Mouse (Mus musculus) spleen, adult 18-20 months (tissue): ENCODE data around the gene Foxj2.

Experiments used
- DNase-seq, 2 experiments: peaks; one replicate each; pipeline ENCODE4 v3.0.0; 2022; ENCODE audit warnings: mixed read lengths in 2 of 2

The Foxj2 gene

GRCm38 (mm10) chr6:122820071-122820798, 521 bp downstream of the Foxj2 start:
- peak; percentile 59 to 65 for DNase-seq

DNA sequence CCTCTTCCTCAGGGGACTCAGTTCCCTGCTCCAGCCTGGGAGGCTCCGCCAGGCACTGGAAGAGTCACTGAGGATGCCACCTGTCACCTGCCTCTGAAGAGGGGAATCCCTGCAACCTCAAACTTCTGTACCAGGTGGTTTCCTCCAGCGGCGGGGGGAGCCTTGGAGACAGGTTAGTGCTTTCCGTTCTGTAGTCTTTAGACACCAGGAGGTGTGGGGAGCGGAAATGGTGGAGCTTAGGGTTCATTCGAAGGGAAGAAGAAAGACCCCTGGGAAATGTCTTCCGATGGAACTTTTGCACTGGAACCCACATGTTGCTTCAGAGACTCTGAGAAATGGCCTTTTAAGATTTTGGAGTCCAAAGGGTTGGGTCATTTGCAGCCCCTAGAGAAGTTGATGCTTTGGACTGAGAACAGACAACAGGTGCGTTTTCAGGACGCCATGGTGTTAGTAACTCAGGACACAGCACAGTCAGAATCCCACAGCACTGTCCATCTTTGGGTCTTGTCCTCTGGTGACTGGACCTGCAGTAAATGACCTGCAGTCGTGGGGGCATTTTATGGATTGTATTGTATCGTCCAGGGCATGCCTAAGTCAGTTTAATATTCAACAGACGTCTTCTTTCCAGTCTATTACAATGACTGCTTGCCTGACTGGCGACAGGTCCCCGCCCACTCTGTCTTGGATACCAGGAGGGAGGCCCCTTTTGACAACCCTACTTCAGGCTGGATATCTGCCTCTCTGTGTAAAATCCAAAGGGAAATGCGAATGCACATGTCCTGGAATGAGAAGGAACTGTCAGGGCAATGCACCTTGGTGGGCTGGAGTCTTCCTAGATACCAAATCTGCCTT, 1.3 kb downstream of the Foxj2 start:
- no peak for DNase-seq

GRCm38 (mm10) chr6:122821822-122822221, 2.1 kb downstream of the Foxj2 start:
- DNase-seq: no peak

DNA sequence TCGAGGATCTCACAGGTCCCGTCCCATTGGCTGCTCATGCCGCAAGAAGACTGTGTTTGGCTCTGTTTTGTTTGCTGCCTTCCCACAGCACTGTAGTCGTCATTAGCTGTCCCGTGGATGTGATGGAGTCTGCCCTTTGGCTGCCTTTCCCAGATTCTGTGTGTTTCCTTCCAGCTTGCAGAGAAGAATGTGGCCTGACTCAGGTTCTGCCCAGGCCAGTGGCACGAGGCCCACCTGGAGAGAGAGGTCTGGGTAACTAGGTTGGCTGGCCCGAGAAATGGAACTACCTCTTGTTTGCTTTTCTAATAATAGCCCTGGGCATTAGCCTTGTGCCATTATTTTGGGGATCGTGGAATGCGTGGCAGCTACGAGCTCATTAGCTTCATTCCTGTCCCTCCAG, 4.4 kb downstream of the Foxj2 start:
- DNase-seq: no peak

DNA sequence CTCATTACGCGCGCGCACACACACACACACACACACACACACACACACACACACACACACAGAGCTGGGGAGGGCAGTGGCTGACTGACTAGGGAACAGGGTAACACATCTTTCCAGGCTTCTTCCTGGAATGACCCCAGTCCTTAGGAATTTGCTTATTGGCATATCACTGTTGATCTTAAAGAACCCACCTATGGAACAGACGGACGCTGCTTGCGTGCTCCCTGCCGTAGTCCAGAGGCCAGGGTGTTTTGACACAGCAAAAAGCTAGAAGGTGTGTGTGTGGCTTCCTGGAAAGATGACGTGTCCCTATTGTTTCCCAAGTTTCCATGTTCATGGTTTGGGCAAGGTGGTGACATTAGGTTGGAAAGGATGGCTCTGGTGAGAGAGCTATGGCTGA, 5.5 kb downstream of the Foxj2 start:
- DNase-seq: no peak

- peak in 1 of 2 experiments; percentile 53 for DNase-seq
These were observed 6.4 kb downstream of the Foxj2 start for GRCm38 (mm10) chr6:122825923-122826742.

DNA sequence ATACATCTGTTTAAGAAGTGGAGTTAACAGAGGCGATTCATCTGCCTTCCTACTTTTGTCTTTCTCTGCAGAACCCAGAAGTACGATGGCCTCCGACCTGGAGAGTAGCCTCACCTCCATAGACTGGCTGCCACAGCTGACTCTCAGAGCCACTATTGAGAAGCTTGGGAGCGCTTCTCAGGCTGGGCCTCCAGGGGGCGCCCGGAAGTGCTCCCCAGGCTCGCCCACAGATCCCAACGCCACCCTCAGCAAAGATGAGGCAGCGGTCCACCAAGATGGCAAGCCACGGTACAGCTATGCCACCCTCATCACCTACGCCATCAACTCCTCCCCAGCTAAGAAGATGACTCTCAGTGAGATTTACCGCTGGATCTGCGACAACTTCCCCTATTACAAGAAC, 8.4 kb downstream of the Foxj2 start:
- peak in 1 of 2 experiments; percentile 39 for DNase-seq

DNA sequence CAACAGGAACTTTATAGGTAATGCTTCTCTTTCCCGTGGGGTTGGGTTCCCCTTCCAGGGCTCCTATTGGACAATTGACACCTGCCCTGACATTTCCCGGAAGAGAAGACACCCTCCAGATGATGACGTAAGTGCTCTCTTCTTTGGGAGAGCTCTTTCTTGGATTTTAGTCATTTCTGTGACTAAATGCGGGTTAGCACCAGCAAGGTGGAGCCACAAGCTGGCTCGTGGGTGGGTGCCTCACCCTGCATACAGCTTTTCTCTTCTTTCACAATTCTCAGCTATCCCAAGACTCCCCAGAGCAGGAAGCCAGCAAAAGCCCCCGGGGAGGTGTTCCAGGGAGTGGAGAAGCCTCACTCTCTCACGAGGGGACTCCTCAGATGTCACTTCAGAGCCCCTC, 13.2 kb downstream of the Foxj2 start:
- DNase-seq: no peak

DNA sequence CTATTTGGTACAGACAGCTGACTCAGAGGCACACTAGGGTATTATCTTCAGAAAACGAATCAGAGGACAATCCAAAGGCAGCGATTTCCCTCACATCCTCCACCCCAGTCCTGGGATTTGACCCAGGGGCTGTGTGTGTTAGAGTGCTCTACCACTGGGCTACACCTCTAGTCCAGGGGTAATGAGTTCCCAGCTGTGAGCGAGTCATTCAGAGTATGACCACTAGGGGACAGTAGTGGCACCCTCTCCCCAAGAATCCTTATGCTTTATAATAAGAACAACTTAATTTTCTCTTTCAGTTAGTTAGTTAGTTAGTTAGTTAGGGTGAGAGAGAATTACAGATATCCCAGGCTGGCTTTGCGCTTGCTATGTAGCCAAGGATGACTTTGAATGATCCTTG, 14.7 kb downstream of the Foxj2 start:
- DNase-seq: peak in 1 of 2 experiments; percentile 65

DNA sequence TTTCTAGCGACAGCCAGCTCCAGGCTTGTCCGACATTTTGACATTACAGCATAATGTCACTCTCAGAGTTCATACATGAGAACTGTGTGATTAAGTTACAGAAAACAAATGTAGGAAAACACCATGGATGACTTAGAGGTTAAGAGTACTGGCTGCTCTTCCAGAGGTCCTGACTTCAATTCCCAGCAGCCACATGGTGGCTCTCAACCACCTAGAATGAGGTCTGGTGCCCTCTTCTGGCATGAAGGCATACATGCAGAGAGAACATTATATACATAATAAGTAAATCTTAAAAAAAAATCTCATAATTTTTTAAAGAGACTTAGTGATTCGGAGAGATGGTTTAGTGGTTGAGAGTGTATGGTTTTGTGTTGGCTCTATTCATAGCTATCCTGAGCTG, 17.3 kb downstream of the Foxj2 start:
- DNase-seq: no peak

GRCm38 (mm10) chr6:122837539-122837938, 17.8 kb downstream of the Foxj2 start:
- no peak for DNase-seq

DNA sequence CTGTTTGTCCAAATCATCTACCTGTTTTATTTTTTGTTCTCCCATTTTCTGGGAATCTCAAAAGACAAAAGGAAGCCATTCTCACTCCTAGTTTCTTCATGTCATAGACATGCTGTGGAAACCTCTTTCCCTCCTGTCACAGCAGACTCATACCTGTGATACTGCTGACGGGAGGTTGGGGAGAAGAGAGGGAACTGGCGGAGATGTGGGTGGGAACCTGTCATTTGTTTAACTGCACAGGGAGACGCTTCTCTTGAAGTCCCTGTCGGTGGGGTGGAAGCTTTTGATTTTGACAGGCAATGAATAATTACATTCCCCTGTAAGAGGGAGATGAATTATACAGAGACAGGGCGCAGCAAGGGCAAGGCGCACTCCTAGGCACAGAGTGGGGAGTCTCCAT, 24.0 kb downstream of the Foxj2 start:
- DNase-seq: no peak

- no peak for DNase-seq
These were observed 33.0 kb downstream of the Foxj2 start for GRCm38 (mm10) chr6:122852696-122853095.

DNA sequence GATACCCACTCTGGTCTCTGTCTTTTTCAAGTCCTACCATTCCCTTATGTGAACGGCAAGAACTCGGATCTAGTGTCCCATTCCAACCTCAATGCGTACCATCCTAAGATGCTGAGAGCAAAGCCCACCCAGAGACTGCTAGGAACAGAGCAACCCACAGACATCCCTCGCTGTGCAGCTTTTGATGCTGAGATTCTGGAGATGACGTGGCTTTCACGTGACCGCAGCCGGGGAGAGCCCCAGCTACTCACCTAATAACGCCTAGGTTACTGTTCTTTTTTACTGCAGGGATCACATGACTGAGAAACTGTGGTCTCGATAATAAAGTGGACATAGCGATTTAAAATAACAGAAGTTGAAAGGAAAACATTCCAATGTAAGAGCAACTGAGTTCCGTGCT, 34.8 kb downstream of the Foxj2 start:
- DNase-seq: no peak

- no peak for DNase-seq
These were observed 36.2 kb downstream of the Foxj2 start, which contains the start of gene C3ar1 for GRCm38 (mm10) chr6:122855955-122856354. TSS of gene C3ar1 (minus strand) at chr6:122856161.

DNA sequence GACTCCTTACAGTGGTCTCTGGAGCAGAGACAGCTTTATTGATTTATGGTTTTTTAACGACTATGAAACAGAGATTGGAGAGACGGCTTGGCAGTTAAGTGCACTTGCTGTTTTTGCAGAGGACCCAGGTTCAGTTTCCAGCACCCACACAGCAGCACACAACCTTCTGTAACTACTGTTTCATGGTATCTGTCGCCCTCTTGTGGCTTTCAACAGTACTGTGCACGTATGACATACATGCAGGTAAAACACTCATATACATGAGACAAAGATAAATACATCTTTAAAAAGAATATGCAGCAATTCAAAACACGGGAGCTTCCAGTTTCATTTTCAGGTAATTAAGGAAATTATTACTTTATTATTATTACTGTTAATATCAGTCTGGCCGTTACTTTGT, 42.7 kb downstream of the Foxj2 start:
- no peak for DNase-seq

DNA sequence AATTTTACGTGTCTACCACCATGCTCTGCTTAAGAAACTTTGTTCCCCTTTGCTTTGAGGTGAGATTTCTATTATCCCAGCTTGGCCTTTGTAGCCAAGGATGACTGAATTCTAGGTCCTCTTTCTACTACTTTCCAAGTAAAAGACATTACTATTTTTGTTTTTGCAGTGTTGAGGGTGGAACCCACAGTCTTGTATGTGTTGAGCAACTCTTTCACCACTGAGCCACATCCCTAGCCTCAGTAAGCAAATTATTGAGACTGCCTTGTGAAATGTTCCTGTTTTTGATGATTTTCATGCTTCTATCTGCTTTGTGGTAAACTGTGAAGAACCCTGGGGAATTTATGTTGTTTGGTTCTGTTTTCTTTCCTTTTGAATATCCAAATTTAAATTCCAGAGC, 43.2 kb downstream of the Foxj2 start:
- no peak for DNase-seq

DNA sequence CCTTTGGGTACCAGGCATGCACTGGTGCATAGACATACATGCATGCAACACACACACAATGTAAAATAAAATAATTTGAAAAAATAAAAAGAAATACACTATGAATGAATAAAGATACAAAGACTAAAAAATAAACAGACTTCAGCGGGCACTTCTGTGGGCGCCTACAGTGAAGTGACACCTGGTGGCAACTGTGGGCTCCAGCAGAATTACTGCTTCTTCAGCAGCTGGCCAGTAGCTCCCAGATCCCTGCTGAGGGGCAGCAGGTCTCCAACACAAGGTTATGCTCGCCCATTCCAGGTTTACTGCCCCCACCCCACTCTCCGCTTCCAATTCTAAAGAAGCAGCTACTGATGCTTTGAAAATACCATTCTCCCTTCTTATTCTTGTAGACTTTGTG, 48.2 kb downstream of the Foxj2 start:
- DNase-seq: peak in 1 of 2 experiments; percentile 23

DNA sequence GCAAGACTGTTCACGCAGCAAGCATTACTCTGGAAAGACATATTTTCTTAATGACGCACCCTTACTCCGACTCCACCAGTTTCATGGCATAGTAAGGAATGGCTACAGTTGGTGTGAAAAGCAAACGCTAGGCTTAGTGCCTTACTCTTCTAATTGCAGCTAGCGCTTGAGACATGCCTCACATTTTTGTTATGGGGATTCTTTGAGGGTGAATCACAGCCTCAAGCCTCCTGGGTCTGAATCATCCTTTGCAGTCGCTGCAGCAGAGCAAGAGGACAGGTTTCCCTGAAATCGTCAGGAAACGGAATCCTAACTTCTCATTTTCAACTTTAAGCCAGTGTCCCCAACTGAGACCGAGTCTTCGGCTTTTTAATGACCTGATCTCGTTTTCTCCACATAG, 50.1 kb downstream of the Foxj2 start:
- no peak for DNase-seq

GRCm38 (mm10) chr6:122872800-122873199, 53.1 kb downstream of the Foxj2 start:
- peak; percentile 20 to 22 for DNase-seq

GRCm38 (mm10) chr6:122873871-122874719, 54.4 kb downstream of the Foxj2 start, which contains the start of gene Necap1:
TSS of gene Necap1 (plus strand) at chr6:122874474.
- peak; percentile 91 to 95 for DNase-seq
